Mouse (Mus musculus) neural tube, embryonic 14.5 days (tissue): ENCODE results near the gene Magi2. TPM values are rescaled to one million over a fixed set of nuclear protein-coding genes. Genes with fewer than 3 reads are reported as not detected.
A peak's percentile ranks its signal among the peaks of the same experiment; 100 is the strongest.
"Not testable (repeated sequence)": the region's sequence is repeated elsewhere in the genome, so short reads cannot be mapped to it uniquely, and the experiment has no call there.

Experiments used
- ATAC-seq: fragments of 200-750 bp; cut with Nextera tagmentation; 2 replicates; pipeline ENCODE4 v1.8.0; 2017; ENCODE audit warnings: low read depth, mild to moderate bottlenecking, moderate TSS enrichment, moderate library complexity
- H3K27ac ChIP-seq: fragments of 300-500 bp; sonication (generic); 2 replicates; pipeline ENCODE4 v1.5.1; 2014; ENCODE audit warnings: low read depth, mild to moderate bottlenecking, control low read depth, low read length, moderate library complexity, mixed read lengths
- H3K27me3 ChIP-seq: fragments of 300-500 bp; sonication (generic); 2 replicates; pipeline ENCODE4 v1.6.1; 2014; ENCODE audit warnings: low read length; ENCODE audit not compliant: control insufficient read depth, insufficient read depth
- H3K36me3 ChIP-seq: fragments of 300-500 bp; sonication (generic); 2 replicates; pipeline ENCODE4 v1.6.1; 2014; ENCODE audit warnings: low read length, mixed read lengths; ENCODE audit not compliant: control insufficient read depth, insufficient read depth
- H3K4me1 ChIP-seq: fragments of 300-500 bp; sonication (generic); 2 replicates; pipeline ENCODE4 v1.6.1; 2014; ENCODE audit warnings: low read length; ENCODE audit not compliant: control insufficient read depth, insufficient read depth
- H3K4me2 ChIP-seq: fragments of 300-500 bp; sonication (generic); 2 replicates; pipeline ENCODE4 v1.6.1; 2014; ENCODE audit warnings: mild to moderate bottlenecking, low read depth, low read length, control low read depth
- H3K4me3 ChIP-seq: fragments of 300-500 bp; sonication (generic); 2 replicates; pipeline ENCODE4 v1.5.1; 2014; ENCODE audit warnings: low read depth, low read length, control low read depth, mixed read lengths
- H3K9ac ChIP-seq: fragments of 300-500 bp; sonication (generic); replicated peaks from 2 replicates; pipeline ENCODE4 v1.6.1; 2014; ENCODE audit warnings: low read depth, mild to moderate bottlenecking, control low read depth, low read length, mixed read lengths
- H3K9me3 ChIP-seq: fragments of 300-500 bp; sonication (generic); 2 replicates; pipeline ENCODE4 v1.6.1; 2016; ENCODE audit warnings: low read length; ENCODE audit not compliant: control insufficient read depth
- WGBS: fragments of 180-500 bp; shearing (Covaris S2); extraction: QIAGEN DNeasy Blood & Tissue Kit; methylation state at CpG from one replicate; pipeline ENCODE4 v1.1.7; 2014; 5-methylcytosine and 5-hydroxymethylcytosine counted together
- polyA plus RNA-seq: library from polyadenylated mRNA; unstranded; fragments of >200 nt; fragmentation: Nextera tagmentation; extraction: Ambion mirVana; gene quantifications from 2 replicates; pipeline ENCODE4 v1.2.1, GENCODE M21; 2014

The Magi2 gene
- polyA plus RNA-seq, 1 experiment from 2014 or later, result 50.2 TPM

GRCm38 (mm10) chr5:20256933-20257332 is 1030.1 kb downstream of the Magi2 start:
- Histone ChIP-seq H3K4me2 (no peak overlapping the region), H3K9ac (no peak overlapping the region), H3K27ac (no peak overlapping the region), H3K4me3 (no peak overlapping the region), H3K27me3 (no peaks in the 10 kb centered on the region), H3K36me3 (no peaks in the 10 kb centered on the region), H3K9me3 (no peaks in the 10 kb centered on the region), H3K4me1 (no peaks in the 10 kb centered on the region)
- ATAC-seq, result no peak
- WGBS, result 78% methylated on average over 2 of the region's 2 CpGs

- no peaks in the 10 kb centered on the region for H3K9me3 ChIP-seq
- 86% methylated on average over 4 of the region's 4 CpGs for WGBS
- ATAC-seq, result no peak
- H3K36me3 ChIP-seq, result no peaks in the 10 kb centered on the region
- H3K27me3 ChIP-seq, result no peaks in the 10 kb centered on the region
- H3K9ac ChIP-seq, result no peak overlapping the region
- H3K4me1 ChIP-seq, result no peaks in the 10 kb centered on the region
- H3K4me3 ChIP-seq, result no peak overlapping the region
- H3K4me2 ChIP-seq, result no peak overlapping the region
- no peak overlapping the region for H3K27ac ChIP-seq
These were observed 1030.6 kb downstream of the Magi2 start for GRCm38 (mm10) chr5:20257419-20257818.

DNA sequence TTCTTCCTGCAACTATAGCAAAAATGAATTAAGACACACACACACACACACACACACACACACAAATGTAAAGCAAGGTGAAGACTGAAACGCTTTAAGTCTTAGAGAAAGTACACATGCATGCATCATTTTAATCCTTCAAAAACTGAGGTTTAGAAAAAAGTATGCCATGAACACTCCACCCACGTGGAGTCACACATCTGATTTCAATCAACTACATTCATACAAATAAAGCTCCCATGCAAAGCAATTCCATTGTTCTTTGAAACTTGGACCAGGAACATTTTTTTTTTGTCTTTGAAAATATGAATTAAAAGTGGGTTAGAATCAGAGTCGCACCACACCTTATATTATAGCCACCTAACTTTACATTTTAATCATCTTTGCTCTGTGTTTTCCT is 1032.9 kb downstream of the Magi2 start:
- ATAC-seq, result no peak

GRCm38 (mm10) chr5:20272680-20273079 is 1045.8 kb downstream of the Magi2 start:
- H3K27ac ChIP-seq, H3K4me3 ChIP-seq, H3K36me3 ChIP-seq, H3K9me3 ChIP-seq, H3K9ac ChIP-seq, H3K27me3 ChIP-seq, H3K4me1 ChIP-seq, ATAC-seq, H3K4me2 ChIP-seq: not testable (repeated sequence)
- WGBS, result 91% methylated on average over 1 of the region's 1 CpGs

More for the DNA sequence above, 1032.9 kb downstream of the Magi2 start:
- Histone ChIP-seq H3K4me2 (no peak overlapping the region), H3K9ac (no peak overlapping the region), H3K27me3 (no peaks in the 10 kb centered on the region), H3K27ac (no peak overlapping the region), H3K4me1 (no peaks in the 10 kb centered on the region), H3K9me3 (no peaks in the 10 kb centered on the region), H3K4me3 (no peak overlapping the region), H3K36me3 (no peaks in the 10 kb centered on the region)
- WGBS, result 87% methylated on average over 3 of the region's 3 CpGs

DNA sequence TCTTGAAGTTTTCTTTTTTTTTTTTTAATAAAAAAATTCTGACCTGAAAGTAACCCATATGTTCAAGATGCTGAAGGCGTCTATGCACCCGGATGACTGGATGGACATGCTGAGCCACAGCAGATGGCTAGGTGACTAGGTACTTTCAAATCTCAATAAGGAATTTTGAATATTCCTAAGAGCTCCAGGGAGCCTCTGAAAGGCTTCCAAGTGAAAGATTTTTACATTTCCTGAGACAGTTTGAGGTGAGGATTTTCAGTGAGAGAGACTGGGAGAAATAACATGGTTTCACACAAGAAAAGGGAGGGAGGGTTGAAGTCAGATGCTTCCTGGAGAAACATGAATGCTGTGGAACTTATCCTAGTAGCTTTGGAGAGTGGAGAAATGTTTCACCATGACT is 1048.8 kb downstream of the Magi2 start:
- no peaks in the 10 kb centered on the region for H3K9me3 ChIP-seq
- 92% methylated on average over 2 of the region's 2 CpGs for WGBS
- H3K4me2 ChIP-seq, result no peak overlapping the region
- no peak overlapping the region for H3K9ac ChIP-seq
- no peak overlapping the region for H3K4me3 ChIP-seq
- no peak for ATAC-seq
- H3K4me1 ChIP-seq, result no peaks in the 10 kb centered on the region
- H3K27ac ChIP-seq, result no peak overlapping the region
- H3K27me3 ChIP-seq, result no peaks in the 10 kb centered on the region
- no peaks in the 10 kb centered on the region for H3K36me3 ChIP-seq

DNA sequence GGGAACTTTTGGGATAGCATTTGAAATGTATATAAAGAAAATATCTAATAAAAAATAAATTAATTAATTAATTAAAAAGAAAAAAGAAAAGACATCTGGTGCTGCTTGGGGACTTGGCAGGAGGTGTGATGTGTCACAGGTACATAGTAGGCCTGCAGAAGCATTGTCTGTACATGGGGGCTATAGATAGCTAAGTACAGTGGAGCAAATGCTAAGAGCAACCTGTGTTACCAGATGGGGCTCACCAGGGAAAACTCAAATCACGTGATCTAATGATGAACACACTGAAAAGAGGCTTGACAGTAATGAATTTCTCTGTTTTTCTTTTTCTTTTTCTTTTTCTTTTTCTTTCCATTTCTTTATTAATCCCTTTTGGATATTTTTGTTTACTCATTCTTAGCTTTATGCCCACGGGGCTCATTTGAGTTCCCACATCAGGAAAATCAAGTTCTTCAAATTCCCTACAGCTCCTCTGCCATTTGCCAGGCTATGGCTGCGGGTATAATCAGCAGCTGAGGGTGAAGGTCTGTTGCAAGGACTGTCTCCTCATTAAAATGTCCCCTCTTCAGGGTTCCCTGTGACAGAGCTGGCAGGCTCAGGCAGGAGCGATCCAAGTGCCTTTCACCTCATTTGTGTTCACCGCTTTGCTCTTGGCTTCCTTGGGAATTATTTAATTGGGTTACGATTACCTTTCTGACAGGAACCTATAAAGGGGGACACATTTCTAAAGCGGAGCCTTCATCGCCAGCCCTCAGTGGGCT is 1058.4 kb downstream of the Magi2 start:
- H3K4me3 ChIP-seq, result no peak overlapping the region
- no peaks in the 10 kb centered on the region for H3K9me3 ChIP-seq
- H3K27ac ChIP-seq, result no peak overlapping the region
- no peaks in the 10 kb centered on the region for H3K36me3 ChIP-seq
- no peak overlapping the region for H3K9ac ChIP-seq
- peak; percentile 46; the same call in 1 of the 2 replicates for ATAC-seq
- 72% methylated on average over 8 of the region's 8 CpGs for WGBS
- H3K4me1 ChIP-seq, result no peaks in the 10 kb centered on the region
- H3K27me3 ChIP-seq, result no peaks in the 10 kb centered on the region
- no peak overlapping the region for H3K4me2 ChIP-seq

- Histone ChIP-seq H3K4me3 (no peak overlapping the region), H3K9ac (no peak overlapping the region), H3K9me3 (no peaks in the 10 kb centered on the region), H3K4me2 (no peak overlapping the region), H3K36me3 (no peaks in the 10 kb centered on the region), H3K27ac (no peak overlapping the region), H3K4me1 (no peaks in the 10 kb centered on the region), H3K27me3 (no peaks in the 10 kb centered on the region)
- WGBS, result 88% methylated on average over 11 of the region's 11 CpGs
- no peak for ATAC-seq
These were observed 1067.7 kb downstream of the Magi2 start for GRCm38 (mm10) chr5:20294521-20294920.

GRCm38 (mm10) chr5:20299816-20300215 is 1073.0 kb downstream of the Magi2 start:
- Histone ChIP-seq H3K9me3 (no peaks in the 10 kb centered on the region), H3K36me3 (no peaks in the 10 kb centered on the region), H3K27ac (no peak overlapping the region), H3K4me3 (no peak overlapping the region), H3K9ac (no peak overlapping the region), H3K4me1 (no peaks in the 10 kb centered on the region; the same call in 1 of the 2 replicates), H3K4me2 (no peak overlapping the region), H3K27me3 (no peaks in the 10 kb centered on the region)
- no peak for ATAC-seq
- 69% methylated on average over 6 of the region's 6 CpGs for WGBS

DNA sequence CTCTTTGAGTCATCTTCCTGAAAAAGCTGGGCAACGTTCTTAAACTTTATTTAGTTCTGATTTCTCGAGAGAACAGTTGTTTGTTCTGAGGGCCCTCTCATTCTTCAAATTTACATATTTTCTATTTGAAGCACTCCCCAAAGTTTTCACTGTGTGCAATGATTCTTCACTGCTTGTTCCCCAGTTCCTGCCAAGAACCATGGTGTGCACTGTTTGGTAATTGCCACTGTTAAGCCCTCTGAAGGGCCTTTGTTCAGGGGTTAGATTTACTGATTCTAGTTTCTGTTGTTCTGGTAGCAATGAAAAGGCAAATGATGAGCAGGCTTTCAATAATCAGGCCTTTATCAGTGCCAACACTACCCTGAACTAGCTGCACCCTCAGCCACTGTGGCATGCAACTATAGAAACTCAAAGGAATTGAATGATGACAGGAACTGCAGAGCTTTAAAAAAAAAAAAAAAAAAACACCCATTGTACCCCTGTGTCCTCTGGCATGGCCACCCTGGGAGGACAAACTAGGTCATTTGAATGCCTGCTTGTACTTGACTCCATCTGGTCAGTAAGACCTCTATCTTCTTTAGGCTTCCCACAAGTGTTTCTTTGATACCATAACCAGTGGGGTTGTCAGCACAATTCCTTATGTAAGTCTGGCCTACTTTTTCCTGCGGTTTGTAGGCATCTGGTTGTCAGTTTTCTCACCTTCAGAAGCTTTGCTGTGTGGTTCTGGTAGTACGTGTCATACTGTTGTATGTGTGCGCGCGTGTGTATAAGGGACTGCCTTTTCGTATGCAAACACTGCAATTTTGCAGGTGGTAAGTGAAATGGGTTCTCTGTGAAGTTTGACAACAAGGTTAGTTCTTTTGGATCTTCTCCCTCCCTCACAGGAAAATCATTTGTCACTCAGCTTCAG is 1076.5 kb downstream of the Magi2 start:
- Histone ChIP-seq H3K4me3 (no peak overlapping the region), H3K27ac (no peak overlapping the region), H3K36me3 (no peaks in the 10 kb centered on the region), H3K27me3 (no peaks in the 10 kb centered on the region), H3K4me2 (no peak overlapping the region), H3K4me1 (no peaks in the 10 kb centered on the region; the same call in 1 of the 2 replicates), H3K9me3 (no peaks in the 10 kb centered on the region), H3K9ac (no peak overlapping the region)
- ATAC-seq, result no peak
- 71% methylated on average over 8 of the region's 8 CpGs for WGBS
